Mouse (Mus musculus) forebrain, embryonic 11.5 days (tissue): Measurements from ENCODE around the gene Rab43. TPM values are rescaled to one million over a fixed set of nuclear protein-coding genes. Genes with fewer than 3 reads are reported as not detected.

Source experiments
- ATAC-seq: fragments of 200-750 bp; cut with Nextera tagmentation; replicated peaks from 2 replicates; pipeline ENCODE4 v1.8.0; 2017; ENCODE audit warnings: moderate TSS enrichment; ENCODE audit not compliant: low FRiP score
- DNase-seq: peaks from one replicate; pipeline ENCODE4 v3.0.0-alpha.2; 2017; ENCODE audit warnings: low spot score
- H3K27ac ChIP-seq: fragments of 300-500 bp; sonication (generic); 2 replicates; pipeline ENCODE4 v1.5.1; 2014; ENCODE audit warnings: low read depth, low read length
- H3K27me3 ChIP-seq: fragments of 300-500 bp; sonication (generic); 2 replicates; pipeline ENCODE4 v1.6.1; 2014; ENCODE audit warnings: mild to moderate bottlenecking, low read length, mixed read lengths; ENCODE audit not compliant: control insufficient read depth, insufficient read depth
- H3K36me3 ChIP-seq: fragments of 300-500 bp; sonication (generic); 2 replicates; pipeline ENCODE4 v1.6.1; 2014; ENCODE audit warnings: mild to moderate bottlenecking, low read length, moderate library complexity, mixed read lengths; ENCODE audit not compliant: control insufficient read depth, insufficient read depth
- H3K4me1 ChIP-seq: fragments of 300-500 bp; sonication (generic); replicated peaks from 2 replicates; pipeline ENCODE4 v1.6.1; 2014; ENCODE audit warnings: low read length, mixed read lengths; ENCODE audit not compliant: control insufficient read depth, insufficient read depth
- H3K4me2 ChIP-seq: fragments of 300-500 bp; sonication (generic); 2 replicates; pipeline ENCODE4 v1.6.1; 2014; ENCODE audit warnings: low read depth, mild to moderate bottlenecking, low read length, moderate library complexity, mixed read lengths; ENCODE audit not compliant: severe bottlenecking
- H3K4me3 ChIP-seq: fragments of 300-500 bp; sonication (generic); 2 replicates; pipeline ENCODE4 v1.5.1; 2014; ENCODE audit warnings: low read depth, low read length
- H3K9ac ChIP-seq: fragments of 300-500 bp; sonication (generic); 2 replicates; pipeline ENCODE4 v1.6.1; 2014; ENCODE audit warnings: low read length
- H3K9me3 ChIP-seq: fragments of 300-500 bp; sonication (generic); 2 replicates; pipeline ENCODE4 v1.6.1; 2016; ENCODE audit warnings: low read length, mixed read lengths; ENCODE audit not compliant: control insufficient read depth
- WGBS: fragments of 180-500 bp; shearing (Covaris S2); extraction: QIAGEN DNeasy Blood & Tissue Kit; methylation state at CpG from one replicate; pipeline ENCODE4 v1.1.7; 2014; 5-methylcytosine and 5-hydroxymethylcytosine counted together
- polyA plus RNA-seq: library from polyadenylated mRNA; unstranded; fragments of >200 nt; fragmentation: Nextera tagmentation; extraction: Ambion mirVana; gene quantifications from 2 replicates; pipeline ENCODE4 v1.2.1, GENCODE M21; 2014

Gene Rab43
- polyA plus RNA-seq, 1 experiment from 2014 or later: 9.4 TPM

DNA sequence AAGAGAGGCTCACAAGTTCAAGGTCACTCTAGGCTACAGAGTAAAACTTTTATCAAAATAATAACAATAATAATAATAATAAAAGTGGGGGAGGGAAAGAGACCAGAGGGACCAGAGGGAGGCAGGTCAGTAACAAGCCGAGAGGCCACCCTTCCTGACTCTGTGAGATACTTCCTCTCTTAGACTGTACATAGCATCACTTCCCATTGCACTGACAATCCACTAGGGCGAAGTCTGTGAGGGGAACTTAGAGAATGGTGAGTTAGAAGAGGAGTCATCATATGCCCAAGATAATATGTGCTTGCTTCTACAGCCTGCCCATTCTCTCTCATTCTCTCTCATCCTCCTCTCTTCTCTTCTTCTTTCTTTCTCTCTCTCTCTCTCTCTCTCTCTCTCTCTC is 5.9 kb downstream of the Rab43 start:
- no peak overlapping the region for H3K4me2 ChIP-seq
- no peak overlapping the region for H3K9ac ChIP-seq
- 75% methylated on average over 2 of the region's 2 CpGs for WGBS
- H3K36me3 ChIP-seq: no peaks in the 10 kb centered on the region
- DNase-seq (no peak), ATAC-seq (no peak)
- no peaks in the 10 kb centered on the region for H3K4me1 ChIP-seq
- H3K27ac ChIP-seq: no peak overlapping the region
- H3K27me3 ChIP-seq: no peaks in the 10 kb centered on the region
- no peak overlapping the region for H3K4me3 ChIP-seq
- no peaks in the 10 kb centered on the region for H3K9me3 ChIP-seq

DNA sequence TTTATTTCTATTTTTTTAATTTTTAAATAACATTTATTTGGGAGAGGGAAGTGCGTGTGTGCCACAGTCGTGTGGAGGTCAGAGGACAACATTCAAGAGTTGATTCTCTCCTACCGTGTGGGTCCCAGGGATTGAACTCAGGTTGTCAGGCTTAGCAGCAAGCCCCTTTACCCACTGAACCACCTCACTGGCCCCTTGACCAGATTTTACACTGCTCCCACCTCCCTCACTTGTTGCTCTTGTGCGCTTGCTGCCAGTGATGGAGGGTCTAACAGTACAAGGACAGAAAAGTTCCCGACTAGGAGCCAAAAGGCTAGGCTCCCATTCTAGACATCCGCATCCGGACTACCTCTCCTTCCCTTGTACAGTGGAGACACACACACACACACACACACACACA is 6.5 kb downstream of the Rab43 start:
- Histone ChIP-seq H3K9ac (no peak overlapping the region), H3K36me3 (no peaks in the 10 kb centered on the region), H3K27ac (no peak overlapping the region), H3K4me3 (no peak overlapping the region), H3K27me3 (no peaks in the 10 kb centered on the region), H3K4me2 (no peak overlapping the region), H3K9me3 (no peaks in the 10 kb centered on the region), H3K4me1 (no peaks in the 10 kb centered on the region)
- WGBS: 93% methylated on average over 7 of the region's 7 CpGs
- no peak for ATAC-seq
- DNase-seq: no peak

DNA sequence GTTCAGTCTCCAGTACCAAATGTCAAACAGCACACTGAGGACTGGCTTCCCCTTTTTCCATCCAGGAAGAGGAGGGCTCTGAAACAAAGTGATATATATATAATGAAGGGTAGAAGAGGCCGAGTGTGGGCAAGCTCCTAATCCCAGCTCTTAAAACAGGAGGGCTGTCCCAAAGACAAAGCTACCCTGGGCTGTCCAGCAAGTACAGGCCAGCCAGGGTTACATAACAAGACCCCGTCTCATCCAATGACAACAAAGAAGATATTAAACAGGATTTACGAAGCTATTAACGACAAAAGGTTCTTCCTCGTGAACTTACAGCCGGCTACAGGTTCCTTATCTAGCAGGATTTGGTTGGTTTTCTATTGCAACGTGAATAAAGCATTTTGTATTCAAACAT is 7.1 kb downstream of the Rab43 start:
- WGBS: 82% methylated on average over 7 of the region's 7 CpGs

DNA sequence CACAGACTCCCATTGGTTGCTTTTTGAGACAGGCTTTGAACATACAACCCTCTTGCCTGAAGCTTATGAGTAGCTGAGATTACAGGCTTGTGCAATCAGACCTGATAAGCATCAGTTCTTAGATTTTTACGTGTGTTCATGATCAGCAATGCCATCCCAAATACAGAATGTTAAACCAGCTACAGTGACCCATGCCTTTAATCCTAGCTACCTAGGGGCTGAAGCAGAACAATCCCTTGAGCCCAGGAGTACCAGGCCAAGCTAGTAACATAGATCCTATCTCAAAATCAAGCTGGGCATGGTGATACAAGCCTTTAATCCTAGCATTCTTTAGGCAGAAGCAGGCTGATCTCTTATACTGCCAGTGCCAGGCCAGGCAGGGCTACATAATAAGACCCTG is 7.9 kb downstream of the Rab43 start:
- ATAC-seq (no peak), DNase-seq (no peak)
- Histone ChIP-seq H3K4me3 (no peak overlapping the region), H3K4me1 (no peaks in the 10 kb centered on the region), H3K9me3 (no peaks in the 10 kb centered on the region), H3K27me3 (no peaks in the 10 kb centered on the region), H3K36me3 (no peaks in the 10 kb centered on the region), H3K9ac (no peak overlapping the region), H3K4me2 (no peak overlapping the region), H3K27ac (no peak overlapping the region)
- 73% methylated on average over 1 of the region's 1 CpGs for WGBS

More for the DNA sequence above, 7.1 kb downstream of the Rab43 start:
- DNase-seq (no peak), ATAC-seq (no peak)
- Histone ChIP-seq H3K4me1 (no peaks in the 10 kb centered on the region), H3K9ac (no peak overlapping the region), H3K27me3 (no peaks in the 10 kb centered on the region), H3K27ac (no peak overlapping the region), H3K4me3 (no peak overlapping the region), H3K4me2 (no peak overlapping the region), H3K9me3 (no peaks in the 10 kb centered on the region), H3K36me3 (no peaks in the 10 kb centered on the region)

DNA sequence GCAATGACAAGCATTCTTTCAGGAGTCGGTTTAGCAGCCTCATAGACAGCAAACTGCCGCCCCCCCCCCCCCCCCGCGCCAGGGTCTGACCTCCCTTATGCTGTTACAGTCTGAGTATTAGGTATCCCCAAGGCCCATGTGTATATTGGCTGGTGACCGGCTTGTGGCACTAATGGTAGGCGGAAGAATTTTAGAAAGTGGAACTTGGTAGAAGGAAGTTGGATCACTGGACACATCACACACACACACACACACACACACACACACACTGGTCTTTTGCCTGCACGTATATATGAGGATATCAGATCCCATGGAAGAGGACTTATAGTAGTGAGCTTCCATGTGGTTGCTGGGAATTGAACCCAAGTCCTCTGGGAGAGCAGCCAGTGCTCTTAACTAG is 9.5 kb downstream of the Rab43 start:
- H3K4me3 ChIP-seq: no peak overlapping the region
- ATAC-seq (no peak), DNase-seq (no peak)
- no peaks in the 10 kb centered on the region for H3K36me3 ChIP-seq
- 89% methylated on average over 7 of the region's 7 CpGs for WGBS
- H3K9me3 ChIP-seq: no peaks in the 10 kb centered on the region
- no peak overlapping the region for H3K9ac ChIP-seq
- H3K27me3 ChIP-seq: no peaks in the 10 kb centered on the region
- no peak overlapping the region for H3K4me2 ChIP-seq
- no peaks in the 10 kb centered on the region for H3K4me1 ChIP-seq
- no peak overlapping the region for H3K27ac ChIP-seq

DNA sequence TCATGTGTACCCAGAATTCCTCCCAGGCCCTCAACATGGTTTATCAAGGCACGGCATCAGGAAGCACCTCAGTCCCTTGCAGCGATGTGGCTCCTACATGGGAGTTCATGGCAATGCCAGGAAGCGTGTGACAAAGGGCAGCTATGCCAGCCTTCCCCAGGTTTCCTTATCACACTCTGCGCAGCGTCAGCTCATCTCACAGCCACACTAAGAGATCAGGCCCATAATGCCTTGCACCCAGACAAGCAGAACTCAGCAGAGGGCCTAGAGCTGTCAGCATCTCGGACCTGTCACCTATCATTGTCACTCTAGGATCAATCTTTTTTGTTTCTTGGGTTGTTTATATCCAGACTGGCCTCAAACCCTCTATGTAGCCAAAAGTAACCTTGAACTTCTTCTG is 12.4 kb downstream of the Rab43 start:
- 89% methylated on average over 6 of the region's 6 CpGs for WGBS
- DNase-seq (no peak), ATAC-seq (no peak)
- H3K4me2 ChIP-seq: no peak overlapping the region
- H3K36me3 ChIP-seq: no peaks in the 10 kb centered on the region
- H3K4me1 ChIP-seq: no peaks in the 10 kb centered on the region; the same call in 1 of the 2 replicates
- no peak overlapping the region for H3K4me3 ChIP-seq
- no peaks in the 10 kb centered on the region for H3K9me3 ChIP-seq
- H3K9ac ChIP-seq: no peak overlapping the region
- H3K27me3 ChIP-seq: no peaks in the 10 kb centered on the region
- H3K27ac ChIP-seq: no peak overlapping the region

DNA sequence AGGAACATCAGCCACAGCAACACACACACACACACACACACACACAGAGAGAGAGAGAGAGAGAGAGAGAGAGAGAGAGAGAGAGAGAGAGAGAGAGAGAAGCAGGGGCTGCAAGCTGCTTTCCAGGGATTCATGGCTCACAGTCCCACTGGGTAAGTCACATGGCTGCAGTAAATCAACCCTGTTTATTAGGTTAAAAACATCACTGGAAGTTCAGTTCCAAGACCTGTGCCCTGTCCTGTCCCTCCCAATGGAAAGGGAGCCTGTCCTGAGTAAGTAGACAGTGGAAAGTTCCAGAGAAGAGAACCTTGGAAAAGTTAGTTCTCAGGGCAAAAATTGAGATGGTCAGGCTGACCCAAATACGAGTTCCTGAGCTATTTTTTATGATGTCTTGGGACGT is 14.6 kb downstream of the Rab43 start:
- no peaks in the 10 kb centered on the region for H3K27me3 ChIP-seq
- H3K27ac ChIP-seq: no peak overlapping the region
- DNase-seq (no peak), ATAC-seq (no peak)
- H3K9me3 ChIP-seq: no peaks in the 10 kb centered on the region
- no peak overlapping the region for H3K4me2 ChIP-seq
- no peak overlapping the region for H3K4me3 ChIP-seq
- H3K36me3 ChIP-seq: no peaks in the 10 kb centered on the region
- 56% methylated on average over 2 of the region's 2 CpGs for WGBS
- no peaks in the 10 kb centered on the region; the same call in 1 of the 2 replicates for H3K4me1 ChIP-seq
- H3K9ac ChIP-seq: no peak overlapping the region

DNA sequence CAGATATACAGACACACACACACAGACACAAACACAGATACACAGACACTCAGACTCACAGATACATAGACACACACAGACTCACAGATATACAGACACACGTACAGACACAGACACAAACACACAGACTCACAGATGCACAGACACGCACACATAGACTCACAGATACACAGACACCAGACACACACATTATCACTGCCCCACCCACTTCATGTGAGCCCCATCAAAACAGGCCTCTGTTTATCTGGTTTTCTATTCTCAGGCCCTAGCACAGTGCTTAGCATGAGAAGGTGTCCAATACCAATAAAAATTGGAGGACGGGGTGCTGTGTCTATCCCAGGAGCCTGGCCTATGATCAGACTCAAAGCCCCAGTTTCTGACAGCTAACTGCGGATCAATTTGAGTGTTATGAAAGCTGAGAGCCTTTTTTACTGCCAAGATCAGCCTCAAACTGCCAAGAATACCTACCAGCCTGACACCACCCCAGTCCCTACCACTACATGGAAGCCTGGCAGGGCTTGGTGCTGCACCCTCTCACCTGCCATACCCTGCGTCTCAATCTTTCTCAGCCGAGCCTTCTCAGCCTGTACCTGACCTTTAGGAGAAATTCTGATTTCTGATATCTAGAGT is 15.6 kb downstream of the Rab43 start:
- WGBS: 89% methylated on average over 6 of the region's 6 CpGs
- H3K27ac ChIP-seq: no peak overlapping the region

DNA sequence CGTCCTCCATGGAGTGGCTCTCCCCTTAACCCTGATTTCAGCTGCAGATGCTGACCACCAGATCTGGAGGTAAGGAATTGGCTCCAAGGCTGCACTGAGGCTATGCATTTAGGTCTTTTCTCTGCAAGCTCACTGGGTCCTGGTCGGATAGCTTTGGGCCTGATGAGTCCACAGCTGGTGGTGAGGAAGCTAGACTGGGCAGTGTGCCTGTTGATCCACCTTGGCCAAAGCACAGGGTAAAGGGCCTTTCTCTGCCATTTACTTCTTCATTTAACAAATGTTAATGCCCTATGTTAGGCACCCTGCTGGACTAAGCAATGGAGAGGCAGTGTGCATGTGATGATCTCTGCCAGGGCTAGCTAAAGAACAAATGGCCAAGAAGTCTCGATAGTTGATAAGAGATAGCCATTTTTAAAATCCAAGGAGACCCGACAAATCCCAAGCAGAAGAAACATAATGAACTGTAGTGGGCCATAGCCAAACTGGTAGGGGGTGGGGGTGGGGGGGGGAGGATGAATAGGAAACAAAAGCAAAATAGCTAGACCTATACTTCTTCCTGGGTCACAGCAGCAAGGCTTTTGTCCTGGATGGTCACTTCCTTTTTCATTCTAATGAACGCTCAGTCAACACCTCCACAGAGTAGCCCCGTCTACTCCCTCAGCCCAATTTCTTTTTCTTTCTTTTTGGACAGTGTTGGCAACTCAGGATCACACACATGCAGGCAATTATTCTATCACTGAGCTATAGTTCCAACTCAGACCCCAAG is 16.4 kb downstream of the Rab43 start:
- WGBS: 59% methylated on average over 6 of the region's 6 CpGs
- no peak for ATAC-seq

More for the DNA sequence above, 15.6 kb downstream of the Rab43 start:
- Histone ChIP-seq H3K36me3 (no peaks in the 10 kb centered on the region), H3K27me3 (no peaks in the 10 kb centered on the region), H3K9ac (no peak overlapping the region), H3K4me1 (no peaks in the 10 kb centered on the region; the same call in 1 of the 2 replicates), H3K4me2 (no peak overlapping the region), H3K4me3 (no peak overlapping the region), H3K9me3 (no peaks in the 10 kb centered on the region)
- ATAC-seq (no peak), DNase-seq (no peak)

More for the DNA sequence above, 16.4 kb downstream of the Rab43 start:
- H3K27me3 ChIP-seq: no peaks in the 10 kb centered on the region
- DNase-seq: no peak
- H3K4me3 ChIP-seq: no peak overlapping the region
- no peak overlapping the region for H3K4me2 ChIP-seq
- H3K9me3 ChIP-seq: no peaks in the 10 kb centered on the region
- no peaks in the 10 kb centered on the region; the same call in 1 of the 2 replicates for H3K4me1 ChIP-seq
- no peak overlapping the region for H3K9ac ChIP-seq
- H3K27ac ChIP-seq: no peak overlapping the region
- H3K36me3 ChIP-seq: no peaks in the 10 kb centered on the region
